Mouse (Mus musculus) adrenal gland, adult 18-20 months (tissue): Measurements from ENCODE around the gene Gm9044. TPM values are rescaled to one million over a fixed set of nuclear protein-coding genes. Genes with fewer than 3 reads are reported as not detected.
"Not testable (repeated sequence)": the region's sequence is repeated elsewhere in the genome, so short reads cannot be mapped to it uniquely, and the experiment has no call there.

ENCODE experiments used
- DNase-seq, 2 experiments: peaks; one replicate each; pipeline ENCODE4 v3.0.0; 2021 to 2022; ENCODE audit warnings: low spot score in 2 of 2
- long read RNA-seq, 2 experiments: library from polyadenylated mRNA; stranded (forward); transcript quantifications; one replicate each; pipeline ENCODE4 v2.0.0; 2021
- total RNA-seq, 2 experiments: library from RNA; stranded (reverse); gene quantifications; 1 replicate in 1 of 2; 2 replicates in 1 of 2; pipeline ENCODE4 v1.2.3; 2021

Gm9044 gene
- total RNA-seq: not detected
- long read RNA-seq, experiment 1: 0 reads
- long read RNA-seq, experiment 2: 0 reads

DNA sequence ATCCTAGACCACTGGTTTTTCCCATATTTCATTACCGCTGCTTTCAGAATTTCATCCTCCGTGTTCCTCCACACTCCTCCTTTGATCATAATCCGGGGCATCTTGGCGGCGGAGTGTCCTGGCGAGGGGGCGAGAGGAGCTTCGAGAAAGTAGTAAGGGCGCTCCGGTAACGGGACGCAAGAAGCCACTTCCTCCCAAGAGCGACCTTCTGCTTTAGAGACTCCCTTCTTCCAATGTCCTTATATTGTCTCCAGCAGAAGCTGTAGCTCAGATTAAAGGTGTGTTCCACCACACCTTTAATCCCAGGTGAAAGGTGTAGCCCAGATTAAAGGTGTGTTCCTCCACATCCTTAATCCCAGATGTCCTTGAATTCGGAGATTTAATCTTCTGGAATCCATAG, at the start of gene Gm9044:
Gm9044 (minus strand) TSS at position 101 of the 400 bp plus-strand sequence.
- DNase-seq: not testable (repeated sequence)

DNA sequence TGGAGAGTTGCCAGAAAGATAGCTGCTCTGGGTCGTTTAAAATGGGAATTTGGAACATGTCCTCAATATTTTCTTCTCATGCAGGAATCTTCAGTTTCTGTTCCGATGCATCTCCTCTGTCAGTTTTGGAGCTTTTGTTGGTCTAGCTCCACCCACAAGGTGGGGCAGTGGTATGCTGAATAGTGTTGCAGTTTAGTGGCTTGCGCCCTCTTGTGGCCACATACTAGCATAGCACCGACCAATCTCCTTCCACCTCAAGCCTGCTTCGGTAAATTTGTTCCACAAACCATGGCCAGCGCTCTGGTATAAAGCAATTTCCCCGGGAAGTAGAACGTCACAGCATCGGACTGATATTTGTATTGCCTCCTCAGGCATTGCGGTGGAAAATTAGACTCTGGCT, 38.2 kb upstream of the Gm9044 start:
- DNase-seq: peak; percentile 66 to 68

DNA sequence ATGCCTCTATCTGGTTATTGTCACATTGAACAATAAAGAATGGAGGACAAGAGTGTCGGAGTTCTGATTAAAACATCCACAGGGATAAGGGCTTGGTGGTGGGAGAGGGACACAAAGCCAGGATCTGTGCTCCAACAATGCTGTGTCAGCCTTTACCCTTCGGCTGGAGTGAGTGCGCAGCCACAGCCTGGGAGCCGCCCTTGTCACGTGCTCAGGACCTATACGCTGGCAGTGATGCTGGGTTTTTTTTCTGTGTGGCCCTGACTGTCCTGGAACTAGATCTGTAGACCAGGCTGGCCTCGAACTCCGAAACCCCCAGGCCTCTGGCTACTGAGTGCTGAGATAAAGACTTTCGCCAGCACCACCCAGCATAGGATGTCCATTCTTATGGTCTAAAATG, 37.3 kb upstream of the Gm9044 start:
- no peak for DNase-seq

DNA sequence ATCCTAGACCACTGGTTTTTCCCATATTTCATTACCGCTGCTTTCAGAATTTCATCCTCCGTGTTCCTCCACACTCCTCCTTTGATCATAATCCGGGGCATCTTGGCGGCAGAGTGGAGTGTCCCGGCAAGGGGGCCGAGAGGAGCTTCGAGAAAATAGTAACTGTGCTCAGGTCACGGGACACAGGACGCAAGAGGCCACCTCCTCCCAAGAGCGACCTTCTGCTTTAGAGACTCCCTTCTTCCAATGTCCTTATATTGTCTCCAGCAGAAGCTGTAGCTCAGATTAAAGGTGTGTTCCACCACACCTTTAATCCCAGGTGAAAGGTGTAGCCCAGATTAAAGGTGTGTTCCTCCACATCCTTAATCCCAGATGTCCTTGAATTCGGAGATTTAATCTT, 21.8 kb upstream of the Gm9044 start, which contains the start of gene Gm9049:
Gm9049 (minus strand) TSS at position 101 of the 400 bp plus-strand sequence.
- DNase-seq: not testable (repeated sequence)

DNA sequence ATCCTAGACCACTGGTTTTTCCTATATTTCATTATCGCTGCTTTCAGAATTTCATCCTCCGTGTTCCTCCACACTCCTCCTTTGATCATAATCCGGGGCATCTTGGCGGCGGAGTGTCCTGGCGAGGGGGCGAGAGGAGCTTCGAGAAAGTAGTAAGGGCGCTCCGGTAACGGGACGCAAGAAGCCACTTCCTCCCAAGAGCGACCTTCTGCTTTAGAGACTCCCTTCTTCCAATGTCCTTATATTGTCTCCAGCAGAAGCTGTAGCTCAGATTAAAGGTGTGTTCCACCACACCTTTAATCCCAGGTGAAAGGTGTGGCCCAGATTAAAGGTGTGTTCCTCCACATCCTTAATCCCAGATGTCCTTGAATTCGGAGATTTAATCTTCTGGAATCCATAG, 16.4 kb upstream of the Gm9044 start, which contains the start of gene Gm9048:
Gm9048 (minus strand) TSS at position 101 of the 400 bp plus-strand sequence.
- not testable (repeated sequence) for DNase-seq

DNA sequence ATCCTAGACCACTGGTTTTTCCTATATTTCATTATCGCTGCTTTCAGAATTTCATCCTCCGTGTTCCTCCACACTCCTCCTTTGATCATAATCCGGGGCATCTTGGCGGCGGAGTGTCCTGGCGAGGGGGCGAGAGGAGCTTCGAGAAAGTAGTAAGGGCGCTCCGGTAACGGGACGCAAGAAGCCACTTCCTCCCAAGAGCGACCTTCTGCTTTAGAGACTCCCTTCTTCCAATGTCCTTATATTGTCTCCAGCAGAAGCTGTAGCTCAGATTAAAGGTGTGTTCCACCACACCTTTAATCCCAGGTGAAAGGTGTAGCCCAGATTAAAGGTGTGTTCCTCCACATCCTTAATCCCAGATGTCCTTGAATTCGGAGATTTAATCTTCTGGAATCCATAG, 10.9 kb upstream of the Gm9044 start, which contains the start of gene Gm9046:
Gm9046 (minus strand) TSS at position 101 of the 400 bp plus-strand sequence.
- not testable (repeated sequence) for DNase-seq

DNA sequence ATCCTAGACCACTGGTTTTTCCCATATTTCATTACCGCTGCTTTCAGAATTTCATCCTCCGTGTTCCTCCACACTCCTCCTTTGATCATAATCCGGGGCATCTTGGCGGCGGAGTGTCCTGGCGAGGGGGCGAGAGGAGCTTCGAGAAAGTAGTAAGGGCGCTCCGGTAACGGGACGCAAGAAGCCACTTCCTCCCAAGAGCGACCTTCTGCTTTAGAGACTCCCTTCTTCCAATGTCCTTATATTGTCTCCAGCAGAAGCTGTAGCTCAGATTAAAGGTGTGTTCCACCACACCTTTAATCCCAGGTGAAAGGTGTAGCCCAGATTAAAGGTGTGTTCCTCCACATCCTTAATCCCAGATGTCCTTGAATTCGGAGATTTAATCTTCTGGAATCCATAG, 5.5 kb upstream of the Gm9044 start, which contains the start of gene Gm9045:
Gm9045 (minus strand) TSS at position 101 of the 400 bp plus-strand sequence.
- not testable (repeated sequence) for DNase-seq

DNA sequence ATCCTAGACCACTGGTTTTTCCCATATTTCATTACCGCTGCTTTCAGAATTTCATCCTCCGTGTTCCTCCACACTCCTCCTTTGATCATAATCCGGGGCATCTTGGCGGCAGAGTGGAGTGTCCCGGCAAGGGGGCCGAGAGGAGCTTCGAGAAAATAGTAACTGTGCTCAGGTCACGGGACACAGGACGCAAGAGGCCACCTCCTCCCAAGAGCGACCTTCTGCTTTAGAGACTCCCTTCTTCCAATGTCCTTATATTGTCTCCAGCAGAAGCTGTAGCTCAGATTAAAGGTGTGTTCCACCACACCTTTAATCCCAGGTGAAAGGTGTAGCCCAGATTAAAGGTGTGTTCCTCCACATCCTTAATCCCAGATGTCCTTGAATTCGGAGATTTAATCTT, 5.3 kb downstream of the Gm9044 start, which contains the start of gene Gm9040:
Gm9040 (minus strand) TSS at position 101 of the 400 bp plus-strand sequence.
- not testable (repeated sequence) for DNase-seq

DNA sequence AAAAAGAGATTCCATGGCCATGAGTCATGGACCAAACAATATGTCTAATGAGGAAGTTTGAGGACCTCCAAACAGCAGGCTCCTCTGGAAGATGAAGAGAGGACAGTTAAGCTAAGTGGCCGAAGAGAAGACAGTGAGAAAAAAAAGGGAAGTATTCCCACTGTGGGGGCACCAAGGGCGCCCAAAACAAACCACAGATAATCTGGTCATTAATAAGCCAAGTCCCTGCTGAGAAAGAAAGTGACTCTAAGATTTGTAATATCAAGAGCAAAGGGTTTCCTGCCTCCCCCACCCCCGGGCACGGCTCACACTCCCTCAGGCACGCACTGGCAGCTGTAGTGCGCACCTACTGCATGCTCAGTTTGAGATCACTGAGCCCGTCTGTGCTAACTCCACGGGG, 13.2 kb downstream of the Gm9044 start:
- no peak for DNase-seq

DNA sequence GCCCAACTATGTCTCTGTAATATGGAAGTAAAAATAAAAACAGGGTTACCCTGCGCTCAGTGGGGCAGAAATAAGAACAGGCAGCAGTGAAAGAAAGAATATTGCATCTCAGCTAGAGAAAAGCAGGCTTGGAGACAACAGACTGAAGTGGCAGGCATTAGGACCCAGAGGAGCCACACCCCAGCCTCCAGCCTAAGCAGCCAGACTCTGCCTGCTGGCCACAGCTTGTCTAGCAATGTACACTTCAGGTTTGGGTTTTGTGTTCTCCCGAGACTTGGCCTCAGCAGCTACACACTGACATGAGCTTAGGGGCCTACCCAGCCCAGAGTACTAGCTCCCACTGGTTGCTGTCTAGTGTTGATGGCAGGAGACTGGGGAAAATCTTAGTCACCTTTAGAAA, 30.1 kb downstream of the Gm9044 start:
- DNase-seq: not testable (repeated sequence)

DNA sequence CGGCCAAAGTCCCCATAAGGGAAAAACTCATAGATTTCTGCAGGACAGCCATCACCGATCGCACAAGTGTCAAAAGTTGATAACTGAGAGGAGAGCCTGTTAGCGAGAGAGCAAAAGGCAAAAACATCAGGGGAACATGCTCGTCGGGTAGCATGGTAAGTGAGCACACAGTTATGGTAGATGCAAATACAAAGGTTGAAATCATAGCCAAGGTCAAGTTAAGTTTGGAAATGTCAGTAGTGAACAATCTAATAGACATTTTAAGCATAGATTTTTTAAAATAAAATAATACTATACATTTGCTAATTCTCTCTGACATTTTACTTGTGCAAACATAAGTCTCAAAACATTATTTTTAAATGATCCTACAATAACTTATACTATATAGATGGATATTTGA, 37.3 kb downstream of the Gm9044 start, which contains the start of gene Iltifb:
Iltifb (minus strand) TSS at position 101 of the 400 bp plus-strand sequence.
- DNase-seq: no peak

DNA sequence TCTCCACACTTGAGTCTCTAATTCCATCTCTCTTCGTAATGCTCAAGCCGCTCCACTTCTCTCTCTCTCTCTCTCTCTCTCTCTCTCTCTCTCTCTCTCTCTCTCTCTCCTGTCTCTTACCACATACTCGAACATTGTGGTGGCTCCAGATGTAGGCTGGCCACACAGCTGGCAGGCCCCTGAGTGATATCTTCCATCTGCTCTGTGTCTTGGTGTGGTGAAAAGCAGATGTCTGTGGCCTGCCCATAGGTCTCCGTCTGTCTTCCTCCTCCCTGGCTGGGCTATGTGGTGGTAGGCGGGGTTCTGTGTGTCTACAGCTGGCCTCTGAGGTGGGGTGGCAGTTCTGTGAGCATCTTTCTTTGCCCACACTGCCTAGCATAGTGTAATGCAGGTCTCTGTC, 49.2 kb downstream of the Gm9044 start:
- not testable (repeated sequence) for DNase-seq

DNA sequence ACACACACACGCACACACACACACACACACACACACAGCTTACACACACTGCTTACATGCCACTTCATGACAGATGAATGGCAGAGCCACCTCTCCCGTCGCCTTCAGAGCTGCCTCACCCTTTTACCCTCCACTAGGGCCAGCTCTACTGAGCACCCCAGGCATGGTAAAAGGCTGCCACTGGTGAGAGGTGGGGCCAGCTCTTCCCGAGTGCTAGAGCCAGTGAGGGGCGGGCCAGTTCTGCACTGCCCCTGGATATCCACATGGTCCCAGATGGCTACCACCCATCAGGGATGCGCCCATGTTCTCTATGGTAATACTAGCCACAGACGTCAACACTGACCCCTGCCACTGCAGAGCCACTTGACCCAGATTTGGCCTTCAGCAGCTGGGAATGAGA, 49.6 kb downstream of the Gm9044 start:
- not testable (repeated sequence) for DNase-seq

Other genes starting within 250 kb of the Gm9044 start
- gene Mdm1, start 190.6 kb downstream of the Gm9044 start, total RNA-seq: 10 to 100 TPM; 10.9 to 11.4 TPM
- not detected for gene Il22, start 127.5 kb downstream of the Gm9044 start, total RNA-seq
- under 1 TPM; 0.42 to 0.63 TPM for gene Gm32717, start 91.6 kb downstream of the Gm9044 start, total RNA-seq
- under 1 TPM; 0.42 to 0.63 TPM for gene Gm32802, start 73.7 kb downstream of the Gm9044 start, total RNA-seq
- not detected for gene Iltifb, start 37.4 kb downstream of the Gm9044 start, total RNA-seq
- gene Gm9040, start 5.4 kb downstream of the Gm9044 start, total RNA-seq: not detected
- gene Gm9045, start 5.4 kb upstream of the Gm9044 start, total RNA-seq: not detected
- not detected for gene Gm9046, start 10.8 kb upstream of the Gm9044 start, total RNA-seq
- gene Gm9048, start 16.3 kb upstream of the Gm9044 start, total RNA-seq: not detected
- not detected for gene Gm9049, start 21.7 kb upstream of the Gm9044 start, total RNA-seq
- not detected for gene Ifng, start 108.6 kb upstream of the Gm9044 start, total RNA-seq